Mouse (Mus musculus): ENCODE measurements around the gene Cdc27. TPM values are rescaled to one million over a fixed set of nuclear protein-coding genes. Genes with fewer than 3 reads are reported as not detected.

Cdc27 gene
- polyA plus RNA-seq, 1 experiment from 2014 or later = 44.7 TPM

DNA sequence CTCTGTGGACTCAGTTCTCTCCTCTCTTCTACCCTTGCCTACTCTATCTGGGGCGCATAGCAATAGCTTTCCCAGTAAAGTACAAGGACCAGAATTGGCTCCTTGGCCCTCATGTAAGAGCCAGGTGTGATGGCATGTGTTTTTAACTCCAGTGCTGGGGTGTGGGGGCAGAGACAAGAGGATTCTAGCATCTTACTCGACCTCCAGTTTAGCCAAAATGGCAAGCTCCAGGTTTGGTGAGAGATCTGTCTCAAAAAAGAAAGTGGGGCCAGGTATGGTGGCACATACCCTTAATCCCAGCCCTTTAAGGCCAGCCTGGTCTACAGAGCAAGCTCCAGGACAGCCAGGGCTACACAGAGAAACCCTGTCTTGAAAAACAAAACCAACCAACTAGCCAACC lies 16.4 kb upstream of the Cdc27 start:
- Histone ChIP-seq H3K36me3 (ENCODE audit: control insufficient read depth, insufficient read depth, low read length) (no peaks in the 10 kb centered on the region), H3K4me1 (ENCODE audit: control insufficient read depth, insufficient read depth, low read length) (peaks cover 4% of the 10 kb centered on the region; the same call in 1 of the 2 replicates), H3K9me3 (ENCODE audit: control insufficient read depth, low read length) (peaks cover 4% of the 10 kb centered on the region; the same call in 1 of the 2 replicates), H3K9ac (ENCODE audit: low read depth, low read length) (no peak overlapping the region), H3K4me3 (ENCODE audit: low read depth, low read length) (no peak overlapping the region), H3K27ac (replicated peaks; ENCODE audit: low read depth, low read length) (no peak overlapping the region), H3K4me2 (ENCODE audit: low read depth, low read length) (no peak overlapping the region), H3K27me3 (replicated peaks; ENCODE audit: control insufficient read depth, insufficient read depth, low read length) (peaks cover under 1% of the 10 kb centered on the region; the same call in 1 of the 2 replicates)
- 75% methylated on average over 2 of the region's 2 CpGs for WGBS
- ATAC-seq (ENCODE audit: low read depth) (no peak), DNase-seq (ENCODE audit: low spot score) (no peak)

- peaks cover 4% of the 10 kb centered on the region; the same call in 1 of the 2 replicates for H3K4me1 ChIP-seq (ENCODE audit: control insufficient read depth, insufficient read depth, low read length)
- no peak overlapping the region for H3K4me2 ChIP-seq (ENCODE audit: low read depth, low read length)
- no peak overlapping the region for H3K9ac ChIP-seq (ENCODE audit: low read depth, low read length)
- no peaks in the 10 kb centered on the region for H3K27me3 ChIP-seq (replicated peaks; ENCODE audit: control insufficient read depth, insufficient read depth, low read length)
- no peak for DNase-seq (ENCODE audit: low spot score)
- H3K9me3 ChIP-seq (ENCODE audit: control insufficient read depth, low read length) = peaks cover 4% of the 10 kb centered on the region; the same call in 1 of the 2 replicates
- H3K27ac ChIP-seq (replicated peaks; ENCODE audit: low read depth, low read length) = no peak overlapping the region
- no peaks in the 10 kb centered on the region for H3K36me3 ChIP-seq (ENCODE audit: control insufficient read depth, insufficient read depth, low read length)
- WGBS = 57% methylated on average over 6 of the region's 6 CpGs
- no peak for ATAC-seq (ENCODE audit: low read depth)
- H3K4me3 ChIP-seq (ENCODE audit: low read depth, low read length) = no peak overlapping the region
Observed at GRCm38 (mm10) chr11:104566097-104566496, 15.7 kb upstream of the Cdc27 start.

- peaks cover 4% of the 10 kb centered on the region; the same call in 1 of the 2 replicates for H3K4me1 ChIP-seq (ENCODE audit: control insufficient read depth, insufficient read depth, low read length)
- no peaks in the 10 kb centered on the region for H3K36me3 ChIP-seq (ENCODE audit: control insufficient read depth, insufficient read depth, low read length)
- H3K4me2 ChIP-seq (ENCODE audit: low read depth, low read length) = no peak overlapping the region
- ATAC-seq (ENCODE audit: low read depth) = no peak
- 76% methylated on average over 9 of the region's 9 CpGs for WGBS
- peaks cover 4% of the 10 kb centered on the region; the same call in 1 of the 2 replicates for H3K9me3 ChIP-seq (ENCODE audit: control insufficient read depth, low read length)
- no peaks in the 10 kb centered on the region for H3K27me3 ChIP-seq (replicated peaks; ENCODE audit: control insufficient read depth, insufficient read depth, low read length)
- no peak overlapping the region for H3K4me3 ChIP-seq (ENCODE audit: low read depth, low read length)
- H3K9ac ChIP-seq (ENCODE audit: low read depth, low read length) = no peak overlapping the region
- DNase-seq (ENCODE audit: low spot score) = no peak
- no peak overlapping the region for H3K27ac ChIP-seq (replicated peaks; ENCODE audit: low read depth, low read length)
Observed at GRCm38 (mm10) chr11:104565172-104565571, 14.8 kb upstream of the Cdc27 start.

DNA sequence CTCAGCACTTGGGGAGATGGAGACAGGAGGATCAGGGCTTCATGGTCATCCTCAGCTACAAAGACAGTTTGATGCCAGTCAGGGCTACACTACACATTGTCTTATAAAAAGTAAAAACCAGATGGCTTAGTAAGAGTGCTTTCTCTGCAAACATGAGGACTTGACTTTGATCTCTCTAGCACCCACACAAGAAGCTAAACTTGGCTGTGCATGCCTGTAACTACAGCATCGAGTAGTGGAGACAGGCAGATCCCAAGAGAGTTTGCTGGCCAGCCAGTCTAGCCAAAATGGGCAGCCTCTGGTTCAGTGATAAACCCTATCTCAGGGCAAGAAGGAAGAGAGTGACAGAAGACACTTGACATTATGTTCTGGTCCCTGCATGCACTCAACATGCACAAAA lies 13.1 kb upstream of the Cdc27 start:
- 46% methylated on average over 1 of the region's 1 CpGs for WGBS

DNA sequence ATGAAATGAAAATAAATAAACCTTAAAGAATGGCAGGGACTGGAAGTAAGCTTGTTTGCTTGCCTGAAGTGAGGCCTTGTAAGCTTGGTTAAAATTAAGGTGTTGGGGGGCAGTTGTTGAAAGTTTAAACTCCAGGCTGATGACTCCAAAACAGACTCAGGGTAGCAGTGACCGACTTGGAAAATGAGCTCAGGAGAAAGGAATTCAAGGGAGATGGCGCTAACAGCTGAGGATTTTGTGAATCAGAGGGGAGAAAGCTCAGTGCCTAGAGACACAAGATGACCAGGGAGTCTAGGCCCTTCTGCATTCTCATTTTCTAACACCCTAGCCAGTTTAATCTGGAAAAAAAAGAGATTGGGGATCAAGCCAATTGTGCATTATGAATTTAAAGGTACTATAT lies 10.6 kb upstream of the Cdc27 start:
- no peak for DNase-seq (ENCODE audit: low spot score)
- no peak for ATAC-seq (ENCODE audit: low read depth)
- H3K4me3 ChIP-seq (ENCODE audit: low read depth, low read length) = no peak overlapping the region
- H3K4me1 ChIP-seq (ENCODE audit: control insufficient read depth, insufficient read depth, low read length) = peaks cover under 1% of the 10 kb centered on the region; the same call in 1 of the 2 replicates
- no peaks in the 10 kb centered on the region for H3K36me3 ChIP-seq (ENCODE audit: control insufficient read depth, insufficient read depth, low read length)
- 43% methylated on average over 2 of the region's 2 CpGs for WGBS
- H3K9me3 ChIP-seq (ENCODE audit: control insufficient read depth, low read length) = no peaks in the 10 kb centered on the region
- H3K27ac ChIP-seq (replicated peaks; ENCODE audit: low read depth, low read length) = no peak overlapping the region
- no peaks in the 10 kb centered on the region for H3K27me3 ChIP-seq (replicated peaks; ENCODE audit: control insufficient read depth, insufficient read depth, low read length)
- H3K9ac ChIP-seq (ENCODE audit: low read depth, low read length) = no peak overlapping the region
- H3K4me2 ChIP-seq (ENCODE audit: low read depth, low read length) = no peak overlapping the region

More for the DNA sequence above, 13.1 kb upstream of the Cdc27 start:
- Histone ChIP-seq H3K9me3 (ENCODE audit: control insufficient read depth, low read length) (no peaks in the 10 kb centered on the region), H3K9ac (ENCODE audit: low read depth, low read length) (no peak overlapping the region), H3K4me3 (ENCODE audit: low read depth, low read length) (no peak overlapping the region), H3K4me2 (ENCODE audit: low read depth, low read length) (no peak overlapping the region), H3K4me1 (ENCODE audit: control insufficient read depth, insufficient read depth, low read length) (peaks cover 4% of the 10 kb centered on the region; the same call in 1 of the 2 replicates), H3K36me3 (ENCODE audit: control insufficient read depth, insufficient read depth, low read length) (no peaks in the 10 kb centered on the region), H3K27ac (replicated peaks; ENCODE audit: low read depth, low read length) (no peak overlapping the region), H3K27me3 (replicated peaks; ENCODE audit: control insufficient read depth, insufficient read depth, low read length) (no peaks in the 10 kb centered on the region)
- ATAC-seq (ENCODE audit: low read depth) = no peak
- no peak for DNase-seq (ENCODE audit: low spot score)

- no peak for ATAC-seq (ENCODE audit: low read depth)
- Histone ChIP-seq H3K27me3 (replicated peaks; ENCODE audit: control insufficient read depth, insufficient read depth, low read length) (no peaks in the 10 kb centered on the region), H3K4me3 (ENCODE audit: low read depth, low read length) (no peak overlapping the region), H3K9ac (ENCODE audit: low read depth, low read length) (no peak overlapping the region), H3K4me1 (ENCODE audit: control insufficient read depth, insufficient read depth, low read length) (no peaks in the 10 kb centered on the region), H3K4me2 (ENCODE audit: low read depth, low read length) (no peak overlapping the region), H3K27ac (replicated peaks; ENCODE audit: low read depth, low read length) (no peak overlapping the region), H3K9me3 (ENCODE audit: control insufficient read depth, low read length) (no peaks in the 10 kb centered on the region), H3K36me3 (ENCODE audit: control insufficient read depth, insufficient read depth, low read length) (no peaks in the 10 kb centered on the region)
- whole genome bisulfite sequencing = 54% methylated on average over 4 of the region's 4 CpGs
- DNase-seq (ENCODE audit: low spot score) = no peak
Observed at GRCm38 (mm10) chr11:104558651-104559403, 8.4 kb upstream of the Cdc27 start.

GRCm38 (mm10) chr11:104558065-104558464 lies 7.6 kb upstream of the Cdc27 start:
- ATAC-seq (ENCODE audit: low read depth) = no peak
- no peaks in the 10 kb centered on the region for H3K27me3 ChIP-seq (replicated peaks; ENCODE audit: control insufficient read depth, insufficient read depth, low read length)
- H3K36me3 ChIP-seq (ENCODE audit: control insufficient read depth, insufficient read depth, low read length) = no peaks in the 10 kb centered on the region
- DNase-seq (ENCODE audit: low spot score) = no peak
- no peak overlapping the region for H3K4me2 ChIP-seq (ENCODE audit: low read depth, low read length)
- H3K9ac ChIP-seq (ENCODE audit: low read depth, low read length) = no peak overlapping the region
- H3K4me3 ChIP-seq (ENCODE audit: low read depth, low read length) = no peak overlapping the region
- no peaks in the 10 kb centered on the region for H3K9me3 ChIP-seq (ENCODE audit: control insufficient read depth, low read length)
- 61% methylated on average over 4 of the region's 4 CpGs for WGBS
- no peaks in the 10 kb centered on the region for H3K4me1 ChIP-seq (ENCODE audit: control insufficient read depth, insufficient read depth, low read length)
- no peak overlapping the region for H3K27ac ChIP-seq (replicated peaks; ENCODE audit: low read depth, low read length)

- under 1% methylated on average over 40 of the region's 53 CpGs for WGBS
- ATAC-seq (ENCODE audit: low read depth) = peak; percentile 82
Observed at GRCm38 (mm10) chr11:104549438-104550405, 698 bp downstream of the Cdc27 start.

More at GRCm38 (mm10) chr11:104549438-104550405, 698 bp downstream of the Cdc27 start:
- peak overlapping the region; percentile 97 for H3K4me3 ChIP-seq (ENCODE audit: low read depth, low read length)
- H3K9me3 ChIP-seq (ENCODE audit: control insufficient read depth, low read length) = no peaks in the 10 kb centered on the region
- no peaks in the 10 kb centered on the region for H3K27me3 ChIP-seq (replicated peaks; ENCODE audit: control insufficient read depth, insufficient read depth, low read length)
- peak overlapping the region; percentile 100 for H3K9ac ChIP-seq (ENCODE audit: low read depth, low read length)
- peak; percentile 74 for DNase-seq (ENCODE audit: low spot score)
- peak overlapping the region; percentile 95 for H3K27ac ChIP-seq (replicated peaks; ENCODE audit: low read depth, low read length)
- peaks cover 13% of the 10 kb centered on the region for H3K4me1 ChIP-seq (ENCODE audit: control insufficient read depth, insufficient read depth, low read length)
- H3K36me3 ChIP-seq (ENCODE audit: control insufficient read depth, insufficient read depth, low read length) = no peaks in the 10 kb centered on the region
- peak overlapping the region; percentile 70 for H3K4me2 ChIP-seq (ENCODE audit: low read depth, low read length)
